Mouse (Mus musculus) cortical plate, adult 2 months (tissue): ENCODE results near the gene Spag17.

Experiments used
- CTCF ChIP-seq: fragments of 200-500 bp; IDR thresholded peaks from 2 replicates; pipeline ENCODE4 v1.5.1; 2011; ENCODE audit warnings: mild to moderate bottlenecking, control low read depth, low read length; ENCODE audit not compliant: insufficient read depth; ENCODE audit errors: extremely low read depth
- POLR2A ChIP-seq: fragments of 200-500 bp; IDR thresholded peaks from 2 replicates; pipeline ENCODE4 v1.6.1; 2011; ENCODE audit warnings: mild to moderate bottlenecking, low read length, control low read depth; ENCODE audit not compliant: insufficient read depth; ENCODE audit errors: extremely low read depth

DNA sequence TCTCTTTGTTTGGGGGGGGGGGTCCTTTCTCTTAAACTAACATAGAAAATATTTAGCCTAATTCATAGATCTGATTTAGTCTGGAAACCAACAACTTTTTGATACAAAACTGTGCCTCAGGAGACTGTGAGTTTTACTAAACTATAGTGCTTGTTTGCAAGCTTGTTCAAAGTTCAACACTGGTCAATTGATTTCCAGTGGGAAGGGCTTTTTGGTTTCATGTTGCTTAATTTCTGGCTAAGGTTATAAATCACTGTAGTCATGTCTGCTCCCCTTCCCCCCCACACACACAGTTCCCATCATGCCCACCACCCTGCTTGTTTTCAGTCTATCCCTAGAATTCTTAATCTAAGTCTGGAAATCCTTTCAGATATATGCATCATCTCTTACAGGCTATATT, 279.8 kb downstream of the Spag17 start:
- TF ChIP-seq CTCF (no peak), POLR2A (no peak)
